ENCODE assay signal across 29 mouse cellular contexts in genomic region chr4:150585800-150586199, GRCm38 (mm10).
DNase-seq lines count a peak whose midpoint lies in the region; ATAC-seq and TF ChIP-seq lines count a peak whose summit lies in the region.
"Had no signal": no experiment of that assay in that cellular context is flagged by ENCODE, and none has a peak within 500 bp of the region (broad histone marks: within the 10 kb centered on the region; RNA-seq: fewer than 3 reads in every experiment).

No protein-coding gene starts in this region.

- no peak overlapping the region for H3K4me3 ChIP-seq in liver, postnatal 0 days (ENCODE audit: low read depth, low read length)
- no peak overlapping the region for H3K4me3 ChIP-seq in MEL (ENCODE audit: control insufficient read depth in 1 of 2, insufficient read depth in 1 of 2, low read depth in 2 of 2, low read length in 2 of 2)
- H3K4me3 ChIP-seq in liver, embryonic 11.5 days (ENCODE audit: low read depth, low read length) = no peak overlapping the region
- no peak overlapping the region for H3K4me3 ChIP-seq in liver, embryonic 16.5 days (ENCODE audit: low read depth, low read length)
- H3K4me3 ChIP-seq: embryonic facial prominence, embryonic 12.5 days; forebrain, embryonic 15.5 days; heart, embryonic 13.5 days; limb, embryonic 12.5 days; midbrain, embryonic 10.5 days; midbrain, embryonic 15.5 days had no signal

- TF ChIP-seq RAD21 in MEL (IDR thresholded peaks at IDR 0.05; ENCODE audit: low read depth, low read length) = no peak

- H3K27ac ChIP-seq in liver, postnatal 0 days (ENCODE audit: low read depth) = no peak overlapping the region
- no peak overlapping the region for H3K27ac ChIP-seq in MEL (ENCODE audit: control insufficient read depth, low read depth, low read length)
- H3K27ac ChIP-seq in liver, embryonic 11.5 days (ENCODE audit: low read depth, low read length) = no peak overlapping the region
- H3K27ac ChIP-seq in liver, embryonic 16.5 days (ENCODE audit: low read length) = no peak overlapping the region
- H3K27ac ChIP-seq: embryonic facial prominence, embryonic 12.5 days; forebrain, embryonic 15.5 days; heart, embryonic 13.5 days; hindbrain, embryonic 14.5 days; limb, embryonic 12.5 days; macrophage; midbrain, embryonic 10.5 days had no signal

- H3K9ac ChIP-seq in liver, postnatal 0 days (replicated peaks) = no peak overlapping the region
- H3K9ac ChIP-seq in MEL (ENCODE audit: control insufficient read depth, low read depth, low read length, poor library complexity, severe bottlenecking) = no peak overlapping the region
- H3K9ac ChIP-seq in liver, embryonic 11.5 days (ENCODE audit: low read depth, low read length) = no peak overlapping the region
- no peak overlapping the region for H3K9ac ChIP-seq in liver, embryonic 16.5 days (ENCODE audit: low read depth, low read length)
- H3K9ac ChIP-seq: embryonic facial prominence, embryonic 12.5 days; forebrain, embryonic 15.5 days; heart, embryonic 13.5 days; hindbrain, embryonic 14.5 days; limb, embryonic 12.5 days; midbrain, embryonic 15.5 days had no signal

- H3K4me1 ChIP-seq in liver, postnatal 0 days (ENCODE audit: insufficient read depth) = peaks cover 64% of the 10 kb centered on the region
- H3K4me1 ChIP-seq in MEL (ENCODE audit: control insufficient read depth in 1 of 2, insufficient read depth in 2 of 2, low read length in 2 of 2) = peaks cover 0 to 4% of the 10 kb centered on the region in 2 experiments; a peak in 2 of 4 replicates
- H3K4me1 ChIP-seq in liver, embryonic 11.5 days (replicated peaks; ENCODE audit: control insufficient read depth, insufficient read depth, low read length) = peaks cover 76% of the 10 kb centered on the region
- peaks cover 56% of the 10 kb centered on the region for H3K4me1 ChIP-seq in liver, embryonic 16.5 days (ENCODE audit: control insufficient read depth, low read depth, low read length)

- no peaks in the 10 kb centered on the region for H3K9me3 ChIP-seq in liver, postnatal 0 days (ENCODE audit: low read length)
- no peaks in the 10 kb centered on the region for H3K9me3 ChIP-seq in MEL (replicated peaks; ENCODE audit: insufficient read depth, low read length)
- no peaks in the 10 kb centered on the region for H3K9me3 ChIP-seq in liver, embryonic 11.5 days (ENCODE audit: control insufficient read depth, low read length)
- no peaks in the 10 kb centered on the region for H3K9me3 ChIP-seq in liver, embryonic 16.5 days (replicated peaks; ENCODE audit: control insufficient read depth, low read length)
- H3K9me3 ChIP-seq: embryonic facial prominence, embryonic 12.5 days; forebrain, embryonic 15.5 days; heart, embryonic 13.5 days; limb, embryonic 12.5 days; midbrain, embryonic 10.5 days; midbrain, embryonic 15.5 days had no signal

- H3K36me3 ChIP-seq in liver, postnatal 0 days (replicated peaks; ENCODE audit: insufficient read depth, low read length) = no peaks in the 10 kb centered on the region; the same call in 1 of the 2 replicates
- peaks cover 0 to 3% of the 10 kb centered on the region in 2 experiments; a peak in 1 of 4 replicates for H3K36me3 ChIP-seq in MEL (ENCODE audit: control insufficient read depth in 1 of 2, insufficient read depth in 2 of 2, low read length in 2 of 2)
- H3K36me3 ChIP-seq in liver, embryonic 11.5 days (ENCODE audit: control insufficient read depth, insufficient read depth, low read length) = no peaks in the 10 kb centered on the region
- no peaks in the 10 kb centered on the region for H3K36me3 ChIP-seq in liver, embryonic 16.5 days (ENCODE audit: control insufficient read depth, insufficient read depth)
- H3K36me3 ChIP-seq: embryonic facial prominence, embryonic 12.5 days; forebrain, embryonic 15.5 days; heart, embryonic 13.5 days; midbrain, embryonic 15.5 days had no signal

- no peaks in the 10 kb centered on the region for H3K27me3 ChIP-seq in liver, postnatal 0 days (ENCODE audit: insufficient read depth, low read length)
- H3K27me3 ChIP-seq in MEL (ENCODE audit: control insufficient read depth in 1 of 2, insufficient read depth in 2 of 2, low read length in 2 of 2) = no peaks in the 10 kb centered on the region
- H3K27me3 ChIP-seq in liver, embryonic 11.5 days (replicated peaks; ENCODE audit: control insufficient read depth, insufficient read depth, low read length) = no peaks in the 10 kb centered on the region
- H3K27me3 ChIP-seq in liver, embryonic 16.5 days (ENCODE audit: control insufficient read depth, insufficient read depth, low read depth, low read length) = no peaks in the 10 kb centered on the region
- H3K27me3 ChIP-seq: embryonic facial prominence, embryonic 12.5 days; forebrain, embryonic 15.5 days; heart, embryonic 13.5 days; limb, embryonic 12.5 days; midbrain, embryonic 15.5 days had no signal

- no peak for ATAC-seq in liver, postnatal 0 days
- peak; percentile 82 for ATAC-seq in liver, embryonic 11.5 days (replicated peaks; ENCODE audit: low FRiP score)
- peak; percentile 59 for ATAC-seq in liver, embryonic 16.5 days (ENCODE audit: low read depth)
- ATAC-seq: forebrain, embryonic 15.5 days; inflammation-experienced regulatory T-cells, adult 6 months; midbrain, embryonic 15.5 days had no signal

- peak; percentile 51 for DNase-seq in liver
- no peak for DNase-seq in liver, postnatal 0 days
- no peak for DNase-seq in MEL (ENCODE audit: low read depth, low spot score)
- DNase-seq in liver, embryonic 11.5 days (ENCODE audit: low spot score) = no peak
- DNase-seq in spleen, postnatal 10 days (ENCODE audit: low spot score in 2 of 2) = no peak
- DNase-seq in embryo, embryonic 9.5 days (ENCODE audit: extremely low spot score) = no peak
- no peak for DNase-seq in spleen, postnatal 36 days (ENCODE audit: low spot score in 2 of 2)
- DNase-seq: adrenal gland, adult 2 months; adrenal gland, postnatal 36 days; cerebellum, adult 8-10 months; cerebellum, postnatal 25 days; heart, postnatal 10 days; kidney, adult 11 months; kidney, postnatal 36 days; lung, adult 18-20 months; lung, postnatal 10 days; right cerebral cortex, adult 18-20 months; spleen, adult 18-20 months; thymus, postnatal 14 days had no signal

- TF ChIP-seq EP300 in liver, postnatal 0 days (IDR thresholded peaks at IDR 0.05; ENCODE audit: low read depth) = no peak
- no peak for TF ChIP-seq EP300 in MEL (IDR thresholded peaks at IDR 0.05; ENCODE audit: low read depth in 1 of 2, low read length in 2 of 2)

- H3K4me2 ChIP-seq in liver, postnatal 0 days (ENCODE audit: low read depth, low read length) = no peak overlapping the region
- H3K4me2 ChIP-seq in liver, embryonic 11.5 days = peak overlapping the region; percentile 14; the same call in 1 of the 2 replicates
- H3K4me2 ChIP-seq in liver, embryonic 16.5 days (ENCODE audit: low read depth, low read length) = no peak overlapping the region
- H3K4me2 ChIP-seq: embryonic facial prominence, embryonic 12.5 days; forebrain, embryonic 15.5 days; heart, embryonic 13.5 days; hindbrain, embryonic 14.5 days; limb, embryonic 12.5 days; midbrain, embryonic 15.5 days had no signal

- WGBS in liver, postnatal 0 days (ENCODE audit: insufficient replicate concordance) = 53% methylated on average over 2 of the region's 2 CpGs
- WGBS in liver, embryonic 11.5 days = 59% methylated on average over 2 of the region's 2 CpGs
- WGBS in liver, embryonic 16.5 days (ENCODE audit: insufficient replicate concordance) = 43% methylated on average over 2 of the region's 2 CpGs

- TF ChIP-seq CTCF in liver, postnatal 0 days (IDR thresholded peaks at IDR 0.05; ENCODE audit: low read depth) = no peak
- TF ChIP-seq CTCF in MEL (IDR thresholded peaks at IDR 0.05 in 2 of 3, conservative IDR thresholded peaks at IDR 0.05 in 1 of 3; ENCODE audit: control insufficient read depth in 1 of 3, insufficient read depth in 1 of 3, low read depth in 2 of 3, low read length in 3 of 3, poor library complexity in 1 of 3, severe bottlenecking in 1 of 3) = no peak; a peak in 1 of 6 replicates

- H3K79me2 ChIP-seq in MEL (ENCODE audit: control insufficient read depth, insufficient read depth, low read length, poor library complexity) = no peaks in the 10 kb centered on the region

- TF ChIP-seq POLR2A in MEL (IDR thresholded peaks at IDR 0.05; ENCODE audit: control insufficient read depth in 1 of 2, insufficient read depth in 1 of 2, low read depth in 1 of 2, low read length in 2 of 2, poor library complexity in 1 of 2) = no peak

TF ChIP-seq in MEL, 35 proteins besides CTCF, POLR2A, EP300 and RAD21:
- TF ChIP-seq TAL1 (IDR thresholded peaks at IDR 0.05; ENCODE audit: low read length) (peak; percentile 65), JUND (IDR thresholded peaks at IDR 0.05; ENCODE audit: low read depth, low read length) (no peak)
